Mouse (Mus musculus) spleen, adult 2 months (tissue): ENCODE results near the gene Dpp7. TPM values are rescaled to one million over a fixed set of nuclear protein-coding genes. Genes with fewer than 3 reads are reported as not detected.

Experiments used
- DNase-seq, 2 experiments: peaks; one replicate each; pipeline versions ENCODE4 v3.0.0 to v3.0.0-alpha.2; 2012 to 2021; ENCODE audit warnings: low spot score in 2 of 2, low read depth in 1 of 2
- H3K27ac ChIP-seq: fragments of 200-500 bp; 2 replicates; pipeline ENCODE4 v1.5.1; 2012; ENCODE audit warnings: low read length, inconsistent platforms; ENCODE audit not compliant: insufficient read depth
- H3K27me3 ChIP-seq: fragments of 200-500 bp; 2 replicates; pipeline ENCODE4 v1.6.1; 2012; ENCODE audit warnings: mild to moderate bottlenecking, moderate library complexity, low read length, inconsistent platforms; ENCODE audit not compliant: control insufficient read depth, insufficient read depth
- H3K36me3 ChIP-seq: fragments of 200-500 bp; 2 replicates; pipeline ENCODE4 v1.6.1; 2012; ENCODE audit warnings: mild to moderate bottlenecking, low read length, inconsistent platforms; ENCODE audit not compliant: control insufficient read depth, insufficient read depth
- H3K4me1 ChIP-seq: fragments of 200-500 bp; 2 replicates; pipeline ENCODE4 v1.6.1; 2011; ENCODE audit warnings: inconsistent platforms; ENCODE audit not compliant: control insufficient read depth, insufficient read depth, insufficient read length
- H3K4me3 ChIP-seq: fragments of 200-500 bp; 2 replicates; pipeline ENCODE4 v1.5.1; 2011; ENCODE audit warnings: mild to moderate bottlenecking, inconsistent platforms; ENCODE audit not compliant: insufficient read depth, insufficient read length; ENCODE audit errors: extremely low read depth
- CTCF ChIP-seq: fragments of 200-500 bp; IDR thresholded peaks from 2 replicates; pipeline ENCODE4 v1.5.1; 2011; ENCODE audit warnings: mild to moderate bottlenecking, inconsistent platforms; ENCODE audit not compliant: insufficient read depth, insufficient read length, insufficient replicate concordance; ENCODE audit errors: extremely low read depth
- POLR2A ChIP-seq: fragments of 200-500 bp; IDR thresholded peaks from 2 replicates; pipeline ENCODE4 v1.6.1; 2011; ENCODE audit warnings: low read depth, low read length, inconsistent platforms
- WGBS: fragments of 180-500 bp; shearing (Covaris S2); methylation state at CpG from one replicate; pipeline ENCODE4 v1.1.7; 2018; 5-methylcytosine and 5-hydroxymethylcytosine counted together
- polyA plus RNA-seq: library from polyadenylated mRNA; depleted of rRNA; stranded (reverse); fragments of >200 nt; gene quantifications from 2 replicates; pipeline ENCODE4 v1.2.3, GENCODE M21; 2012

Dpp7 gene
- polyA plus RNA-seq, 1 experiment: 41.8 TPM

GRCm38 (mm10) chr2:25398065-25398464 lies 41.9 kb upstream of the Dpp7 start:
- H3K4me3 ChIP-seq: no peak overlapping the region
- H3K27ac ChIP-seq: no peak overlapping the region
- no peaks in the 10 kb centered on the region for H3K36me3 ChIP-seq
- WGBS: 91% methylated on average over 7 of the region's 7 CpGs
- peaks cover 7% of the 10 kb centered on the region; the same call in 1 of the 2 replicates for H3K4me1 ChIP-seq
- peaks cover 19% of the 10 kb centered on the region for H3K27me3 ChIP-seq
- DNase-seq: no peak
- no peak for TF ChIP-seq CTCF
- TF ChIP-seq POLR2A: no peak

- no peak overlapping the region for H3K27ac ChIP-seq
- no peak for TF ChIP-seq CTCF
- no peak for TF ChIP-seq POLR2A
- H3K4me1 ChIP-seq: 0 out of 2 replicates have a peak, but pooled peaks cover 4% of the 10 kb centered on the region
- no peaks in the 10 kb centered on the region for H3K36me3 ChIP-seq
- 62% methylated on average over 1 of the region's 1 CpGs for WGBS
- no peak for DNase-seq
- H3K27me3 ChIP-seq: peaks cover 16% of the 10 kb centered on the region
- no peak overlapping the region for H3K4me3 ChIP-seq
Measured at GRCm38 (mm10) chr2:25397010-25397409, 40.9 kb upstream of the Dpp7 start.

DNA sequence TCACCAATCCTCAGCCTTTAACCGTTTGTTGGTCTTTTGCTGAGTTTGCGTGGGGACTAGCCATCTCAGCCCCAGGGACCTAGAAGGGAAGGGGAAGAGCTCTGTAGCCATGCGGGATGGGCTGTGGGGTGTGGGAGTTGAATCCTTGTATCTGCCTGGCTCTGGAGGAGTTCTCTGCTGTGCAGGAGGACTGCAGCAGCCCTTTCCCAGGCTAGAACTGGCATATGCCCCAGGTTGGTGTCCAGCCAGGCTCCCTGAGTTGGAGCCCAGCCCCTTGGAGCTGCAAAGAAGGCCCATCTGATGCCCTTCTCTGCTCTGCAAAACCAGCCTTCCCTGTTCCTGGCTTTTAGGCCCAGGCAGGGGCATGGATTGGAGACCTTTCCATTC lies 40.4 kb upstream of the Dpp7 start:
- WGBS: 49% methylated on average over 3 of the region's 3 CpGs
- Histone ChIP-seq H3K4me1 (0 out of 2 replicates have a peak, but pooled peaks cover 4% of the 10 kb centered on the region), H3K27me3 (peaks cover 16% of the 10 kb centered on the region), H3K4me3 (no peak overlapping the region), H3K36me3 (no peaks in the 10 kb centered on the region), H3K27ac (no peak overlapping the region)
- TF ChIP-seq POLR2A: no peak
- no peak for DNase-seq

DNA sequence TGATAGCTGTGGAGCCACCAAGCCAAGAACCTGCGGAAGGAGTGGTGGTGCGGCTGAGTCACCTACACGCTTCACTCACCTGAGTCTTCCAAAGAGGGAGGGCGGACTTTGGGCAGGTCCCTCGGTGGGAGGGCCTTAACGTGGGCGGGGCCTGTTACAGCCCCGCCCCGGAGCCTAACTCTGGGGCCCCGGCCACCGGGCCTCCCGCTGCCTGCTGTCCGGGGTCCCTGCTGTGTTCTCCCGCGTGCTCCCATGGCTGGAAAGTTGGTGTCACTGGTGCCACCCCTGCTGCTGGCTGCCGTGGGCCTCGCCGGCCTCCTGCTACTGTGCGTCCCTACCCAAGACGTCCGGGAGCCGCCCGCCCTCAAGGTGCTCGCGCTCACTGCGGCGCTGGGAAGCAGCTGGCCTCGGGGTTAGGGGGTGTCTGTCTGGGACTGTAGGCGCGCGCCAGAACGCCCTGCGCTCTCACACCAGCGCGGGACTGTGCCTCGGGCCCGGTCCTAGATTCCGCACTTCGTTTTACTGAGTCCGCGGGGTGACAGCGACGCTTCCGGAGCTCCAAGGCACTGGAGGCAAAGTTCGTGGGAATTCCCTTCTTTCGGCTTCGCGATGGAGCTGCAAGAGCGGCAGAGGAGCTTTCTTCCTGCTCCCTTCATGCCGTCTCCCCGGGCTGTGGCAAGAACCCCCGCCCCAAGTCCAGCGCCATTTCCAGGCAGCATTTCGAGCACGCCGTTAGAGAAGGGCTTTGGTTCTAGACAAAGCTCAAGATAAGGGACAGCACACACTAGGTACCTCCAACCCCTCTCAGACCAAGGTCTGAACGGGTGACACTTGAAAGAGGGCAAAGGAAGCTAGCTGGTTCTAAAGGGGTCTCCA lies 39.8 kb upstream of the Dpp7 start, which contains the start of gene Entpd2:
Gene Entpd2, plus strand, starts transcription at position 154 of the 876 bp plus-strand sequence.
- Histone ChIP-seq H3K27ac (no peak within 1 kb of the TSS), H3K36me3 (no peaks in the 10 kb centered on the region), H3K27me3 (peaks cover 16% of the 10 kb centered on the region), H3K4me1 (0 out of 2 replicates have a peak, but pooled peaks cover 4% of the 10 kb centered on the region), H3K4me3 (peak within 1 kb of the TSS; percentile 32; the same call in 1 of the 2 replicates)
- WGBS: 4% methylated on average over 57 of the region's 57 CpGs
- TF ChIP-seq CTCF (no peak), POLR2A (no peak)
- no peak for DNase-seq

GRCm38 (mm10) chr2:25394281-25395221 lies 38.4 kb upstream of the Dpp7 start:
- no peaks in the 10 kb centered on the region for H3K36me3 ChIP-seq
- peaks cover 12% of the 10 kb centered on the region; the same call in 1 of the 2 replicates for H3K27me3 ChIP-seq
- WGBS: 60% methylated on average over 3 of the region's 3 CpGs
- H3K4me3 ChIP-seq: no peak overlapping the region
- DNase-seq: no peak
- 0 out of 2 replicates have a peak, but pooled peaks cover 4% of the 10 kb centered on the region for H3K4me1 ChIP-seq
- TF ChIP-seq CTCF (no peak), POLR2A (no peak)
- no peak overlapping the region for H3K27ac ChIP-seq

DNA sequence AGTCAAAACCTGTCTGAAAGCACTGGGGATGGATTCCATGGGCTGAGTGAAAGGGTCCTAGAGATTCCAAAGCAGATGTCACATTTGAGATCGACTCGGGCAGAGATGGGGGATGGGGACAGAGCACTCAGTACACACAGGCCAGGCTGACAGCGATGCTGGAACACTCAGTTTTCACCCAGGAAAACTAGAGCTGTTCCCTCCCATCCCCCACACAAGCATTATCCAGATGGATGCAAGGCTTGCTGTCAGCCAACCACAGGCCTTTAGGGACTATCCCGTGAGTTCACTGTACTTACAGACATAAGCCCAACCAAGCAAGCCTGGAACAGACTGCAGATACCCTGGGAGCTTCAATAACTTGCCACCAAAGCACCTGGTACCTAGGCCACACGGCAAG lies 35.1 kb upstream of the Dpp7 start:
- 76% methylated on average over 5 of the region's 5 CpGs for WGBS
- no peak for TF ChIP-seq POLR2A
- no peak for TF ChIP-seq CTCF

More for the DNA sequence above, 35.1 kb upstream of the Dpp7 start:
- Histone ChIP-seq H3K36me3 (no peaks in the 10 kb centered on the region), H3K4me1 (0 out of 2 replicates have a peak, but pooled peaks cover 4% of the 10 kb centered on the region), H3K4me3 (no peak overlapping the region), H3K27ac (no peak overlapping the region), H3K27me3 (peaks cover 10% of the 10 kb centered on the region; the same call in 1 of the 2 replicates)
- DNase-seq: no peak
